Mouse (Mus musculus) liver, embryonic 14.5 days (tissue): ENCODE measurements around the gene Cd68.

ENCODE experiments used
- CTCF ChIP-seq: IDR thresholded peaks from 2 replicates; pipeline ENCODE4 v1.5.1; 2016; ENCODE audit warnings: antibody characterized with exemption, low read depth, control low read depth
- EP300 ChIP-seq: IDR thresholded peaks from 2 replicates; pipeline ENCODE4 v1.6.1; 2016; ENCODE audit warnings: antibody characterized with exemption, low read depth

DNA sequence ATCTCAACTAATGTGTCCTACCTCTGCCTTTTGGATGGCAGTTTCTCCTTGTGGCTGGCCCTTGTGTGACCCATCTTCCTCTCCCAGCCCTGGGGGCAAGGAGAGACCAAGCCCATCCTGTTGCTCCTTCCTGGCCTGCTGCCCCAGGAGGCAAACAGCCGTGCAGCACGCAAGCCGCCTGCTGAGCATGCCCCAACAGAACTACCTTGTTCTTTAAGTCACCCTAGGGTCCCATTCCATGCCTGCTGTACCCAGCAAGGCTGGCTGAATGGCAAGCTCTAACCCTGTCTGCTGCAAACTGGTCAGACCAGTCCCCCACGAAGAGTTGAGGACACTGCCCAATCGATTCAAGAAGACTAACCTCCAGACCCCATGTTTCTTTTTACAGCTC is 9.9 kb downstream of the Cd68 start:
- TF ChIP-seq CTCF (no peak), EP300 (no peak)
